Mouse (Mus musculus) midbrain, embryonic 16.5 days (tissue): ENCODE results near the gene Slc22a6. TPM values are rescaled to one million over a fixed set of nuclear protein-coding genes. Genes with fewer than 3 reads are reported as not detected.

Source experiments
- ATAC-seq: fragments of 200-750 bp; cut with Nextera tagmentation; 2 replicates; pipeline ENCODE4 v1.8.0; 2017; ENCODE audit warnings: moderate TSS enrichment
- H3K27ac ChIP-seq: fragments of 300-500 bp; sonication (generic); 2 replicates; pipeline ENCODE4 v1.5.1; 2014; ENCODE audit warnings: mild to moderate bottlenecking, low read length, mixed read lengths
- H3K27me3 ChIP-seq: fragments of 300-500 bp; sonication (generic); 2 replicates; pipeline ENCODE4 v1.6.1; 2014; ENCODE audit warnings: low read depth, low read length, mixed read lengths; ENCODE audit not compliant: control insufficient read depth, insufficient read depth
- H3K36me3 ChIP-seq: fragments of 300-500 bp; sonication (generic); 2 replicates; pipeline ENCODE4 v1.6.1; 2014; ENCODE audit warnings: mild to moderate bottlenecking, low read length, moderate library complexity, mixed read lengths; ENCODE audit not compliant: control insufficient read depth, insufficient read depth
- H3K4me1 ChIP-seq: fragments of 300-500 bp; sonication (generic); 2 replicates; pipeline ENCODE4 v1.6.1; 2014; ENCODE audit warnings: mild to moderate bottlenecking, low read length, mixed read lengths; ENCODE audit not compliant: control insufficient read depth, insufficient read depth
- H3K4me2 ChIP-seq: fragments of 300-500 bp; sonication (generic); 2 replicates; pipeline ENCODE4 v1.6.1; 2014; ENCODE audit warnings: mild to moderate bottlenecking, low read length, mixed read lengths
- H3K4me3 ChIP-seq: fragments of 300-500 bp; sonication (generic); 2 replicates; pipeline ENCODE4 v1.5.1; 2014; ENCODE audit warnings: low read depth, mild to moderate bottlenecking, low read length, moderate library complexity, mixed read lengths
- H3K9ac ChIP-seq: fragments of 300-500 bp; sonication (generic); 2 replicates; pipeline ENCODE4 v1.6.1; 2014; ENCODE audit warnings: low read depth, low read length, mixed read lengths
- H3K9me3 ChIP-seq: fragments of 300-500 bp; sonication (generic); replicated peaks from 2 replicates; pipeline ENCODE4 v1.6.1; 2014; ENCODE audit warnings: mild to moderate bottlenecking, low read length, mixed read lengths; ENCODE audit not compliant: control insufficient read depth, poor library complexity, severe bottlenecking
- WGBS: fragments of 180-500 bp; shearing (Covaris S2); extraction: QIAGEN DNeasy Blood & Tissue Kit; methylation state at CpG from one replicate; pipeline ENCODE4 v1.1.7; 2014; 5-methylcytosine and 5-hydroxymethylcytosine counted together
- polyA plus RNA-seq: library from polyadenylated mRNA; unstranded; fragments of >200 nt; fragmentation: Nextera tagmentation; extraction: Ambion mirVana; gene quantifications from 2 replicates; pipeline ENCODE4 v1.2.1, GENCODE M21; 2015

Slc22a6 gene
- polyA plus RNA-seq, 1 experiment from 2014 or later: 10.0 TPM

DNA sequence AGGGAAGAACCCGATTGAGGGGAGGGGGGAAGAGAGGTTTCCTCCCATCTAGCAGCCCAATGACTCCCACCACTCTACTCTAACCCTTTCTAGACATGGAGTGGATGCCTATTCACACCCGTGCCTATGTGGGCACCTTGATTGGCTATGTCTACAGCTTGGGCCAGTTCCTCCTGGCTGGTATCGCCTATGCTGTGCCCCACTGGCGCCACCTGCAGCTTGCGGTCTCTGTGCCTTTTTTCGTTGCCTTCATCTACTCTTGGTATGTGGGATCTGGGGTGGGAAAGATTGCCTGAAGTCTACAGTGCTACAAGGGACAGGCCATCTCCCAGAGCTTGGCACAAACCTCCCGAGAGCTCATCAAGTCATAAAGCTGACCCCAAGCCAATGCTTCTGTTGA lies 3.3 kb downstream of the Slc22a6 start:
- ATAC-seq: no peak

DNA sequence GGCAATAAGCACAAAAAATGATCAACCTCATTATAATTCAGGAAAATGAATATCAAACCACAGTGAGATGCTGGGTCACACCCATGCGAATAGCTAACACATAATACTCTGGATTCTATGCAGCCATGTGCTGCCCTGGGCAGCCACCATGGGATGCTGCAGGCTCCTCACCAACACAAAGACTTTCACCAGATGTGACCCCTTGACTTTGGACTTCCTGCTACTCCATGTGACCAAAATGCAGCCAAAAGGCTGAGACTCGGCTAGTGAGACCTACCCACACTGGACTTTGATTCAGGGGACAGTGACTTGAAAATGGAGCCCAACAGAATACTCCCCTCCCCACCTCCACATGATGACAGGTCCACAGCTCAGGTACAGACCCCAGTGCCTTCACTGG lies 12.4 kb downstream of the Slc22a6 start:
- 84% methylated on average over 2 of the region's 2 CpGs for WGBS
- no peaks in the 10 kb centered on the region for H3K9me3 ChIP-seq
- H3K27me3 ChIP-seq: no peaks in the 10 kb centered on the region
- no peaks in the 10 kb centered on the region for H3K36me3 ChIP-seq
- no peak overlapping the region for H3K4me2 ChIP-seq
- no peak overlapping the region for H3K9ac ChIP-seq
- no peak overlapping the region for H3K4me3 ChIP-seq
- H3K4me1 ChIP-seq: no peaks in the 10 kb centered on the region
- ATAC-seq: no peak
- H3K27ac ChIP-seq: no peak overlapping the region

More for the DNA sequence above, 3.3 kb downstream of the Slc22a6 start:
- WGBS: 92% methylated on average over 7 of the region's 7 CpGs
- no peaks in the 10 kb centered on the region for H3K9me3 ChIP-seq
- no peak overlapping the region for H3K4me3 ChIP-seq
- H3K4me2 ChIP-seq: no peak overlapping the region
- H3K36me3 ChIP-seq: no peaks in the 10 kb centered on the region
- no peak overlapping the region for H3K9ac ChIP-seq
- H3K27me3 ChIP-seq: no peaks in the 10 kb centered on the region
- no peaks in the 10 kb centered on the region for H3K4me1 ChIP-seq
- no peak overlapping the region for H3K27ac ChIP-seq

DNA sequence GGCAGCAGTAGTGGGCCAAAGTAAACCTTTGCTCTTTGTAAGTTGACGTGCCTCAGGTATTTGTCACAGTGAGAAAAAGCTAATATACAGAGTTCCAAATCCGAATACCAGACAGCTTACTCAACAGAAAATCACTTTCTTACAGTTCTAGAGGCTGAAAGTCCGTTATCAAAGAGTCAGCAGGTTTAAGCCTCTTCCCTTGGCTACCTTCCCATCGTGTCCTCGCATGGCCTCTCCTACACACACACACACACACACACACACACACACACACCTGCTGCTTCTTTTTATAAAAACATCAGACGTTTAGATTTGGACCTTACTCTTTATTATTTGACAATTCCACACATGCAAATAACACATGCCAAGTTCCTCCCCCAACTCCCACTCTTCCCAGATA lies 13.0 kb downstream of the Slc22a6 start:
- H3K27ac ChIP-seq: no peak overlapping the region

DNA sequence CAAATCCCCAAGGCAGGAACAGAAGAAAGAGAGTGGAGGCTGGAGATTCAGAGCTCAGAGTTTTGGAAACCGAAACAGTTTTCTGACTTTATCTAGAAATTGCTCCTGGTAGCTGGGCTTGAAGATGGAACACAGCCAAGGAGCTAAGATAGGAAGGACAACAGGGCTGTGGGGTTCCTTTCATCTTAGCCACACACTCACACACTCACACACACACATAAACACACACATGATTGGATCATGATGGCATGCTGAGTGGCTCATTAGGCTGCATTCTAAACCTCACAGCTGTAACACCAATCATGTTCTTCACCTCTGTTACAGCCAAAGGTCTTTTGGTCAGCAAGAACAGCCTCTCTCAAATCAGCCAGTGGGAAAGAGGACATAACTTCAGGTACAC lies 14.2 kb downstream of the Slc22a6 start:
- Histone ChIP-seq H3K27ac (no peak overlapping the region), H3K4me3 (no peak overlapping the region), H3K9me3 (no peaks in the 10 kb centered on the region), H3K9ac (no peak overlapping the region), H3K27me3 (no peaks in the 10 kb centered on the region), H3K4me1 (no peaks in the 10 kb centered on the region), H3K36me3 (no peaks in the 10 kb centered on the region), H3K4me2 (no peak overlapping the region)
- ATAC-seq: no peak
- 70% methylated on average over 1 of the region's 1 CpGs for WGBS

More for the DNA sequence above, 13.0 kb downstream of the Slc22a6 start:
- H3K4me2 ChIP-seq: no peak overlapping the region
- H3K36me3 ChIP-seq: no peaks in the 10 kb centered on the region
- no peak for ATAC-seq
- WGBS: 80% methylated on average over 6 of the region's 6 CpGs
- H3K4me3 ChIP-seq: no peak overlapping the region
- no peaks in the 10 kb centered on the region for H3K27me3 ChIP-seq
- no peaks in the 10 kb centered on the region for H3K9me3 ChIP-seq
- H3K9ac ChIP-seq: no peak overlapping the region
- H3K4me1 ChIP-seq: no peaks in the 10 kb centered on the region

DNA sequence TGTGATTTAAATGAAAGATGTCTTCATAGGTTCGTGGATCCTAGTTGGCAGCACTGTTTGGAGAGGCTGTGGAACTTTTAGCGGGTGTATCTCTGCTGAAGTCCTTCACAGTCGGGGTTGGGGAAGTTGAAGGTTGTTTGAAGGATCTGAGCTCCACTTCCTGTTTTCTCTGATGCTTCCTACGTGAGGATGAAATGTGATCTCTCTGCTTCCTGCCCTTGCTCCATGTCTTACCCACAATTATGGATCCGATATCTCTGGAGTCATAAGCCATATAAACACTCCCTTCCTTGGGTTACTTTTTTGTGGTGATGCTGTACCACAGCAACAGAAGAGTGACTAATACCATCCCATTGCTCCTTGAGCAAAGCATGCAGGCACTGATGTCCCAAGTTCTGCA lies 24.2 kb downstream of the Slc22a6 start:
- no peaks in the 10 kb centered on the region for H3K9me3 ChIP-seq
- H3K4me1 ChIP-seq: no peaks in the 10 kb centered on the region
- 70% methylated on average over 5 of the region's 5 CpGs for WGBS
- no peak for ATAC-seq
- no peaks in the 10 kb centered on the region for H3K36me3 ChIP-seq
- no peak overlapping the region for H3K27ac ChIP-seq
- no peak overlapping the region for H3K4me2 ChIP-seq
- H3K9ac ChIP-seq: no peak overlapping the region
- no peaks in the 10 kb centered on the region for H3K27me3 ChIP-seq
- H3K4me3 ChIP-seq: no peak overlapping the region

DNA sequence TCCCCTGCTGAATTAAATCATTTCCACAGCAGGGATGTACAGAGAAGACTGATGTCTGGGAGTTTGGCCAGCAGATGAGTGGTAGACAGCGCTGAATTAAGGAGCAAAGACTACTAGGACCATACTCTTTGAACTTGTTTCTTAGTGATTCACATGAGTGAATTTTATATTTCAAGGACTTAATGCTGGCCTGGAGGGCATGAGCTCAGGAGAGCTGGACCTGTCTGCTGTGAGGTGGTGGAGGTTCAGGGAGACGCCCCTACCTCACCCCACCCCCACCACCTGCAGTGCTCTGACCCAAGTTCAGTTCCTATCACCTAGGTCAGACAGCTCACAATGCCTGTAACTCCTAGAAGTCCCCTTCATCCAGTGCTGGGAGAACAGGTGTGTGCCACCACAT lies 28.6 kb downstream of the Slc22a6 start:
- 82% methylated on average over 2 of the region's 2 CpGs for WGBS
- Histone ChIP-seq H3K36me3 (no peaks in the 10 kb centered on the region), H3K9me3 (no peaks in the 10 kb centered on the region), H3K4me1 (no peaks in the 10 kb centered on the region), H3K27ac (no peak overlapping the region), H3K9ac (no peak overlapping the region), H3K4me3 (no peak overlapping the region), H3K27me3 (no peaks in the 10 kb centered on the region), H3K4me2 (no peak overlapping the region)
- ATAC-seq: no peak

DNA sequence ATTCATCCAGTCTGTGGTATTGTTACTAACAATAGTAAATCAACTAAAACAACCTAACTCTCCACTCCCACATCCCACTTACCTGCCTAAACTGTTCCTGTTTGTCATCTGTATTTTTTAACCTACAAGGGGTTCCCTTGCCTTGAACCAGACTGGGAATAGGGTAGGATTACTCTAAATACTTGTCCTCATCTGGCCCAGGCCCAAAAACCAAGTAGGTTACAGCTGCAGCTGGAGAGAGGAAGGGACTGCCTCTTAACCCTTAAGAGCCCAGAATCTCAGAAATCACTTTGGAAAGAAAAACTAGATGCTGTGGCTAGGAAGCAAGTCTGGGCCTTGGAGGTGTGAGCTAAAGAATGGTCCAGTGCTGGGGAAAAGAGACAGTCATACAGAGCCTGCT lies 38.0 kb downstream of the Slc22a6 start:
- no peaks in the 10 kb centered on the region for H3K4me1 ChIP-seq
- H3K27ac ChIP-seq: no peak overlapping the region
- no peaks in the 10 kb centered on the region for H3K36me3 ChIP-seq
- no peak overlapping the region for H3K4me2 ChIP-seq
- no peaks in the 10 kb centered on the region for H3K27me3 ChIP-seq
- H3K4me3 ChIP-seq: no peak overlapping the region
- no peak overlapping the region for H3K9ac ChIP-seq
- no peak for ATAC-seq
- H3K9me3 ChIP-seq: no peaks in the 10 kb centered on the region

DNA sequence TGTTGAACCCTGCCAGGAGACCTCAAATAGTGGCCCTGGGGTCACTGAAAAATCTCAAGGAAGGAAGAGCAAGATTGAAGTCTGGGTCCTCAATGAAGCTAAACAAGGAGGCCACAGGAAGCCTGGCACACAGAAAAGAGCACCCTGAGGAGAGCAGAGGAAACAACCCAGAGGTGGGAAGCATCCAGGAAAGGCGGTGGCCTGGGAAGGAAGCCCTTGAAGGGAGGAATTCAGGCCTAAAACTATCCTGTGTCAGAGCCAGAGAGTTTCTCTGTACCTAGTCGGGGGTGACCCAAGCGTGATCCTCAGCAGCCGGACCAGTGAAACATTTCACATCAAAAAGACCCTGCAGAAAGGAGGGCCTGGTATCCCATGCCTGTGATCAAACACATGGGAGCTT lies 38.5 kb downstream of the Slc22a6 start:
- Histone ChIP-seq H3K27me3 (no peaks in the 10 kb centered on the region), H3K4me2 (no peak overlapping the region), H3K36me3 (no peaks in the 10 kb centered on the region), H3K27ac (no peak overlapping the region), H3K4me1 (no peaks in the 10 kb centered on the region), H3K9me3 (no peaks in the 10 kb centered on the region), H3K9ac (no peak overlapping the region), H3K4me3 (no peak overlapping the region)
- no peak for ATAC-seq
- WGBS: 67% methylated on average over 4 of the region's 4 CpGs

DNA sequence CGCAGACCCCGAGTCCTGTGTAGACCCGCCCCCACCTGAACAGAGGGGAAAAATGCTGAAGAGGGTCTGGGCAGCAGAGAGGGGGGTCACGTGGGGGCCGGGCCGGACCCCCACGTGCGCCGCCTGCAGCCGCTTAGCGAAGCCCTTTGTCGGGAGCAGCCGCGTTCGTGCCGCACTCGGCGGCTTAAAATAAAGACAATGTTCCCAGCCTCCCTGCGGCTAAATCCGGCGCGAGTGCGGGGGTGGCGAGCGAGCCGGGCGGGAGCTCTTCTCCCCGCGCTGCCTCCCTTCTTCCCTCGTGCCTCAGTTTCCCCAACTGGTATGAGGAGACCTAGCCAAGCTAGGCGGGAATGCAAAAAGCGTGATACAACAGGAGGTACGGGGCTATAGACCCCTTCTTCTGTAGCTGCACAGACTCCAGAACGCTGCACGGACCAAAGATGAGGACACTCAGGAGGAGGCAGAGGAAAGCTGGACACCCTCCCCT lies 44.0 kb downstream of the Slc22a6 start:
- H3K27ac ChIP-seq: peak overlapping the region; percentile 47; the same call in 1 of the 2 replicates

More for the DNA sequence above, 44.0 kb downstream of the Slc22a6 start:
- no peaks in the 10 kb centered on the region for H3K9me3 ChIP-seq
- H3K27me3 ChIP-seq: no peaks in the 10 kb centered on the region
- H3K36me3 ChIP-seq: no peaks in the 10 kb centered on the region
- H3K4me2 ChIP-seq: peak overlapping the region; percentile 90
- WGBS: under 1% methylated on average over 35 of the region's 35 CpGs
- peaks cover 4% of the 10 kb centered on the region; the same call in 1 of the 2 replicates for H3K4me1 ChIP-seq
- peak overlapping the region; percentile 47 for H3K4me3 ChIP-seq
- ATAC-seq: peak; percentile 70
- H3K9ac ChIP-seq: peak overlapping the region; percentile 74
